In genomic region chr12:118853331-118853730, GRCm38 (mm10) we compare ENCODE assay signal across 22 mouse cellular contexts. TPM values are rescaled to one million over a fixed set of nuclear protein-coding genes. Genes with fewer than 3 reads are reported as not detected.
DNase-seq lines count a peak whose midpoint lies in the region; ATAC-seq lines count a peak whose summit lies in the region.
"Had no signal": no experiment of that assay in that cellular context is flagged by ENCODE, and none has a peak within 500 bp of the region (broad histone marks: within the 10 kb centered on the region; RNA-seq: fewer than 3 reads in every experiment).

No protein-coding gene starts in this region.

- DNase-seq in midbrain, embryonic 11.5 days (ENCODE audit: low spot score, missing footprints): no peak
- DNase-seq in midbrain, embryonic 14.5 days: no peak
- no peak for DNase-seq in T-cell, adult 2 months (ENCODE audit: low spot score)
- DNase-seq in ovary, adult 18-20 months (ENCODE audit: low spot score): no peak
- no peak for DNase-seq in left cerebral cortex, postnatal 10 days (ENCODE audit: extremely low spot score in 1 of 2, low spot score in 2 of 2)
- no peak for DNase-seq in heart, embryonic 10.5 days (ENCODE audit: low spot score)
- DNase-seq: cerebellum, postnatal 36 days; gastrocnemius, adult 2 months; heart, postnatal 14 days; kidney, postnatal 25 days; layer of hippocampus, postnatal 36 days; lung, postnatal 14 days; right cerebral cortex, adult 18-20 months; spleen, adult 18-20 months; thymus, postnatal 25 days had no signal

- 0% methylated on average over 3 of the region's 3 CpGs for WGBS in midbrain, embryonic 11.5 days
- 2% methylated on average over 3 of the region's 3 CpGs for whole genome bisulfite sequencing in midbrain, embryonic 16.5 days
- 6% methylated on average over 3 of the region's 3 CpGs for WGBS in forebrain, embryonic 13.5 days
- WGBS in midbrain, embryonic 14.5 days: 5% methylated on average over 3 of the region's 3 CpGs
- WGBS in heart, embryonic 10.5 days: 0% methylated on average over 3 of the region's 3 CpGs

- H3K27ac ChIP-seq in midbrain, embryonic 11.5 days (ENCODE audit: low read depth, low read length): no peak overlapping the region
- no peak overlapping the region for H3K27ac ChIP-seq in midbrain, embryonic 16.5 days (ENCODE audit: low read length)
- peak overlapping the region; percentile 31; the same call in 1 of the 2 replicates for H3K27ac ChIP-seq in forebrain, embryonic 13.5 days
- no peak overlapping the region for H3K27ac ChIP-seq in midbrain, embryonic 14.5 days (replicated peaks; ENCODE audit: low read depth, low read length)
- H3K27ac ChIP-seq in heart, embryonic 10.5 days: no peak overlapping the region
- H3K27ac ChIP-seq: gastrocnemius, adult 2 months; liver, embryonic 14.5 days; stomach, postnatal 0 days had no signal

- H3K36me3 ChIP-seq in midbrain, embryonic 11.5 days (ENCODE audit: control insufficient read depth, insufficient read depth, low read length): no peaks in the 10 kb centered on the region
- H3K36me3 ChIP-seq in midbrain, embryonic 16.5 days (ENCODE audit: control insufficient read depth, insufficient read depth, low read length): no peaks in the 10 kb centered on the region
- H3K36me3 ChIP-seq in forebrain, embryonic 13.5 days (ENCODE audit: poor library complexity, severe bottlenecking): no peaks in the 10 kb centered on the region
- no peaks in the 10 kb centered on the region for H3K36me3 ChIP-seq in midbrain, embryonic 14.5 days (ENCODE audit: control insufficient read depth, insufficient read depth, low read length)
- no peaks in the 10 kb centered on the region for H3K36me3 ChIP-seq in heart, embryonic 10.5 days

- no peak for ATAC-seq in midbrain, embryonic 11.5 days (ENCODE audit: low FRiP score)
- no peak for ATAC-seq in midbrain, embryonic 16.5 days
- no peak for ATAC-seq in forebrain, embryonic 13.5 days
- no peak for ATAC-seq in midbrain, embryonic 14.5 days (ENCODE audit: low FRiP score, low TSS enrichment)
- ATAC-seq: intestine, postnatal 0 days had no signal

- H3K9ac ChIP-seq in midbrain, embryonic 11.5 days (ENCODE audit: low read length): no peak overlapping the region
- no peak overlapping the region for H3K9ac ChIP-seq in midbrain, embryonic 16.5 days (ENCODE audit: low read depth, low read length)
- H3K9ac ChIP-seq in forebrain, embryonic 13.5 days: peak overlapping the region; percentile 50
- H3K9ac ChIP-seq in midbrain, embryonic 14.5 days (replicated peaks; ENCODE audit: low read length): no peak overlapping the region
- H3K9ac ChIP-seq: liver, embryonic 14.5 days had no signal

- peak overlapping the region; percentile 15 for H3K4me3 ChIP-seq in midbrain, embryonic 11.5 days (ENCODE audit: low read depth, low read length)
- H3K4me3 ChIP-seq in midbrain, embryonic 16.5 days (ENCODE audit: low read depth, low read length): no peak overlapping the region
- peak overlapping the region; percentile 49 for H3K4me3 ChIP-seq in forebrain, embryonic 13.5 days
- no peak overlapping the region for H3K4me3 ChIP-seq in midbrain, embryonic 14.5 days (replicated peaks; ENCODE audit: low read depth, low read length)
- H3K4me3 ChIP-seq in heart, embryonic 10.5 days: no peak overlapping the region
- H3K4me3 ChIP-seq: erythroblast, embryonic 14.5 days; gastrocnemius, adult 2 months had no signal

- no peaks in the 10 kb centered on the region for H3K9me3 ChIP-seq in midbrain, embryonic 11.5 days (ENCODE audit: control insufficient read depth, low read length)
- no peaks in the 10 kb centered on the region for H3K9me3 ChIP-seq in midbrain, embryonic 16.5 days (replicated peaks; ENCODE audit: control insufficient read depth, low read length, poor library complexity, severe bottlenecking)
- no peaks in the 10 kb centered on the region for H3K9me3 ChIP-seq in forebrain, embryonic 13.5 days (replicated peaks)
- no peaks in the 10 kb centered on the region for H3K9me3 ChIP-seq in midbrain, embryonic 14.5 days (ENCODE audit: control insufficient read depth, low read length)
- no peaks in the 10 kb centered on the region for H3K9me3 ChIP-seq in heart, embryonic 10.5 days

- intact Hi-C loops in left cerebral cortex, postnatal 10 days (cut with DNase I): loop anchor here (2.0 to 10.0 kb wide), 5 partner anchors 15 to 1039 kb away; partner anchors contain the start of gene Sp4

- peak overlapping the region; percentile 23 for H3K4me2 ChIP-seq in midbrain, embryonic 11.5 days
- H3K4me2 ChIP-seq in midbrain, embryonic 16.5 days (ENCODE audit: low read length): no peak overlapping the region; the same call in 1 of the 2 replicates
- peak overlapping the region; percentile 72 for H3K4me2 ChIP-seq in forebrain, embryonic 13.5 days
- peak overlapping the region; percentile 21; the same call in 1 of the 2 replicates for H3K4me2 ChIP-seq in midbrain, embryonic 14.5 days (ENCODE audit: low read length)

- H3K4me1 ChIP-seq in midbrain, embryonic 11.5 days (ENCODE audit: control insufficient read depth, insufficient read depth, low read length): peaks cover 21% of the 10 kb centered on the region
- peaks cover 13% of the 10 kb centered on the region for H3K4me1 ChIP-seq in midbrain, embryonic 16.5 days (ENCODE audit: control insufficient read depth, insufficient read depth, low read length)
- H3K4me1 ChIP-seq in forebrain, embryonic 13.5 days: peaks cover 47% of the 10 kb centered on the region
- H3K4me1 ChIP-seq in midbrain, embryonic 14.5 days (ENCODE audit: control insufficient read depth, insufficient read depth, low read length): 0 out of 2 replicates have a peak, but pooled peaks cover 8% of the 10 kb centered on the region
- H3K4me1 ChIP-seq in heart, embryonic 10.5 days: peaks cover 22% of the 10 kb centered on the region

- H3K27me3 ChIP-seq in midbrain, embryonic 11.5 days (ENCODE audit: control insufficient read depth, insufficient read depth, low read length): peaks cover 37% of the 10 kb centered on the region
- peaks cover 42% of the 10 kb centered on the region for H3K27me3 ChIP-seq in midbrain, embryonic 16.5 days (ENCODE audit: control insufficient read depth, insufficient read depth, low read depth, low read length)
- H3K27me3 ChIP-seq in forebrain, embryonic 13.5 days: peaks cover 58% of the 10 kb centered on the region
- H3K27me3 ChIP-seq in midbrain, embryonic 14.5 days (ENCODE audit: control insufficient read depth, insufficient read depth, low read length): peaks cover 71% of the 10 kb centered on the region
- peaks cover 58% of the 10 kb centered on the region for H3K27me3 ChIP-seq in heart, embryonic 10.5 days (ENCODE audit: insufficient read depth, poor library complexity, severe bottlenecking)

RNA-seq across cellular contexts. Expression of gene Sp8, which starts 7.2 kb away (rescaled TPM):
- 8.7 and 9.3 TPM in 2 replicates for polyA plus RNA-seq in midbrain, embryonic 11.5 days (2014; fragmentation: Nextera tagmentation; extraction: Ambion mirVana)
- 2.3 and 4.2 TPM in 2 replicates for polyA plus RNA-seq in midbrain, embryonic 16.5 days (2015; fragmentation: Nextera tagmentation; extraction: Ambion mirVana)
- 16.7 and 17.0 TPM in 2 replicates for polyA plus RNA-seq in forebrain, embryonic 13.5 days (2015; fragmentation: Nextera tagmentation; extraction: Ambion mirVana)
- polyA plus RNA-seq in midbrain, embryonic 14.5 days (2014; fragmentation: Nextera tagmentation; extraction: Ambion mirVana): 1.4 and 1.7 TPM in 2 replicates
- 1 to 10 TPM; 2.5 to 4.0 TPM for total RNA-seq in left cerebral cortex, postnatal 10 days (2021)
- 0.07 and 0.46 TPM in 2 replicates for polyA plus RNA-seq in heart, embryonic 10.5 days (2016; fragmentation: Nextera tagmentation; extraction: Ambion mirVana)
- total RNA-seq: gastrocnemius, adult 2 months; heart, adult 8-10 months; heart, postnatal 14 days had no signal
- polyA plus RNA-seq: erythroblast, embryonic 14.5 days; intestine, postnatal 0 days; stomach, postnatal 0 days had no signal

Comparison
In these comparisons a context has a peak if more than half of its experiments do, and no peak if none do; other contexts are left out.
1. H3K4me3 ChIP-seq: peak in midbrain, embryonic 11.5 days (single experiment) and forebrain, embryonic 13.5 days (single experiment); none in midbrain, embryonic 16.5 days (single experiment), midbrain, embryonic 14.5 days (single experiment) and heart, embryonic 10.5 days (single experiment).